Comparison of ENCODE assay signal across 8 mouse cellular contexts in genomic region chr19:60468254-60468762, GRCm38 (mm10). TPM values are rescaled to one million over a fixed set of nuclear protein-coding genes. Genes with fewer than 3 reads are reported as not detected.
DNase-seq lines count a peak whose midpoint lies in the region; ATAC-seq lines count a peak whose summit lies in the region.

TSS of gene Prlhr (minus strand) at chr19:60468304.

- H3K4me3 ChIP-seq in kidney, embryonic 16.5 days (ENCODE audit: low read length), result peak within 1 kb of the TSS; percentile 29
- peak within 1 kb of the TSS; percentile 11; the same call in 1 of the 2 replicates for H3K4me3 ChIP-seq in embryonic facial prominence, embryonic 11.5 days (ENCODE audit: low read depth, low read length)
- H3K4me3 ChIP-seq in hindbrain, embryonic 15.5 days, result peak within 1 kb of the TSS; percentile 38
- peak within 1 kb of the TSS; percentile 42 for H3K4me3 ChIP-seq in midbrain, embryonic 15.5 days

- ATAC-seq in kidney, embryonic 16.5 days (ENCODE audit: low FRiP score, low TSS enrichment), result no peak
- no peak for ATAC-seq in embryonic facial prominence, embryonic 11.5 days (replicated peaks; ENCODE audit: insufficient number of reproducible peaks, low FRiP score, low TSS enrichment, low read depth)
- peak; percentile 65 for ATAC-seq in hindbrain, embryonic 15.5 days (ENCODE audit: low FRiP score, low read depth)
- peak; percentile 43; the same call in 1 of the 2 replicates for ATAC-seq in midbrain, embryonic 15.5 days (replicated peaks)

- DNase-seq in kidney, postnatal 14 days, result no peak
- no peak for DNase-seq in embryonic facial prominence, embryonic 11.5 days (ENCODE audit: low spot score)
- DNase-seq in adrenal gland, postnatal 10 days, result no peak
- no peak for DNase-seq in ovary, postnatal 14 days (ENCODE audit: low spot score)
- DNase-seq in B cell, adult 2 months, result no peak

- no peak within 1 kb of the TSS for H3K27ac ChIP-seq in kidney, embryonic 16.5 days (ENCODE audit: low read length)
- no peak within 1 kb of the TSS for H3K27ac ChIP-seq in embryonic facial prominence, embryonic 11.5 days (replicated peaks; ENCODE audit: low read depth, low read length)
- H3K27ac ChIP-seq in hindbrain, embryonic 15.5 days (replicated peaks), result no peak within 1 kb of the TSS
- no peak within 1 kb of the TSS for H3K27ac ChIP-seq in midbrain, embryonic 15.5 days

- H3K27me3 ChIP-seq in kidney, embryonic 16.5 days (ENCODE audit: insufficient read depth, low read length), result peaks cover 36% of the 10 kb centered on the region
- H3K27me3 ChIP-seq in embryonic facial prominence, embryonic 11.5 days (ENCODE audit: control insufficient read depth, insufficient read depth, low read length), result peaks cover 29% of the 10 kb centered on the region
- H3K27me3 ChIP-seq in hindbrain, embryonic 15.5 days, result peaks cover 43% of the 10 kb centered on the region
- H3K27me3 ChIP-seq in midbrain, embryonic 15.5 days (replicated peaks), result peaks cover 39% of the 10 kb centered on the region

- no peaks in the 10 kb centered on the region for H3K9me3 ChIP-seq in kidney, embryonic 16.5 days (ENCODE audit: low read length)
- H3K9me3 ChIP-seq in embryonic facial prominence, embryonic 11.5 days (replicated peaks; ENCODE audit: control insufficient read depth, low read length), result no peaks in the 10 kb centered on the region
- H3K9me3 ChIP-seq in hindbrain, embryonic 15.5 days, result no peaks in the 10 kb centered on the region
- no peaks in the 10 kb centered on the region for H3K9me3 ChIP-seq in midbrain, embryonic 15.5 days

- peak within 1 kb of the TSS; percentile 46 for H3K4me2 ChIP-seq in kidney, embryonic 16.5 days (replicated peaks; ENCODE audit: low read depth, low read length)
- H3K4me2 ChIP-seq in embryonic facial prominence, embryonic 11.5 days (ENCODE audit: low read depth, low read length), result peak within 1 kb of the TSS; percentile 43
- H3K4me2 ChIP-seq in hindbrain, embryonic 15.5 days, result peak within 1 kb of the TSS; percentile 72
- H3K4me2 ChIP-seq in midbrain, embryonic 15.5 days, result peak within 1 kb of the TSS; percentile 68

- H3K36me3 ChIP-seq in kidney, embryonic 16.5 days (ENCODE audit: insufficient read depth, low read length), result no peaks in the 10 kb centered on the region
- H3K36me3 ChIP-seq in embryonic facial prominence, embryonic 11.5 days (replicated peaks; ENCODE audit: control insufficient read depth, insufficient read depth, low read depth, low read length), result no peaks in the 10 kb centered on the region
- no peaks in the 10 kb centered on the region for H3K36me3 ChIP-seq in hindbrain, embryonic 15.5 days
- no peaks in the 10 kb centered on the region for H3K36me3 ChIP-seq in midbrain, embryonic 15.5 days (replicated peaks)

- H3K9ac ChIP-seq in kidney, embryonic 16.5 days (replicated peaks; ENCODE audit: low read length), result no peak within 1 kb of the TSS
- H3K9ac ChIP-seq in embryonic facial prominence, embryonic 11.5 days (replicated peaks; ENCODE audit: low read length), result no peak within 1 kb of the TSS
- H3K9ac ChIP-seq in hindbrain, embryonic 15.5 days, result peak within 1 kb of the TSS; percentile 14
- H3K9ac ChIP-seq in midbrain, embryonic 15.5 days, result peak within 1 kb of the TSS; percentile 31

- 6% methylated on average over 17 of the region's 17 CpGs for WGBS in kidney, embryonic 16.5 days
- WGBS in embryonic facial prominence, embryonic 11.5 days, result 4% methylated on average over 17 of the region's 17 CpGs
- WGBS in hindbrain, embryonic 15.5 days, result 4% methylated on average over 17 of the region's 17 CpGs
- 2% methylated on average over 17 of the region's 17 CpGs for WGBS in midbrain, embryonic 15.5 days

- peaks cover 8% of the 10 kb centered on the region; the same call in 1 of the 2 replicates for H3K4me1 ChIP-seq in kidney, embryonic 16.5 days (ENCODE audit: insufficient read depth, low read length)
- H3K4me1 ChIP-seq in embryonic facial prominence, embryonic 11.5 days (ENCODE audit: control insufficient read depth, insufficient read depth, low read length), result no peaks in the 10 kb centered on the region; the same call in 1 of the 2 replicates
- peaks cover 42% of the 10 kb centered on the region for H3K4me1 ChIP-seq in hindbrain, embryonic 15.5 days (replicated peaks)
- H3K4me1 ChIP-seq in midbrain, embryonic 15.5 days, result peaks cover 34% of the 10 kb centered on the region

RNA-seq across cellular contexts. Expression of gene Prlhr, which starts in this region (rescaled TPM):
- polyA plus RNA-seq in kidney, embryonic 16.5 days (2015; fragmentation: Nextera tagmentation; extraction: Ambion mirVana), result not detected in 2 replicates
- polyA plus RNA-seq in embryonic facial prominence, embryonic 11.5 days (2014; fragmentation: Nextera tagmentation; extraction: Ambion mirVana), result not detected in 2 replicates
- polyA plus RNA-seq in hindbrain, embryonic 15.5 days (2015; fragmentation: Nextera tagmentation; extraction: Ambion mirVana), result 0.33 and 0.49 TPM in 2 replicates
- polyA plus RNA-seq in midbrain, embryonic 15.5 days (2015; fragmentation: Nextera tagmentation; extraction: Ambion mirVana), result 0.36 and 0.72 TPM in 2 replicates
- total RNA-seq in adrenal gland, postnatal 10 days (2021), result 1 to 10 TPM; 1.0 to 2.7 TPM

Comparison
In these comparisons a context has a peak if more than half of its experiments do, and no peak if none do; other contexts are left out.
1. Peak in ATAC-seq, H3K4me3 ChIP-seq, H3K9ac ChIP-seq and H3K4me2 ChIP-seq in hindbrain, embryonic 15.5 days; RNA of the gene not detected or under 1 TPM.
2. Peak in ATAC-seq, H3K4me3 ChIP-seq, H3K9ac ChIP-seq and H3K4me2 ChIP-seq in midbrain, embryonic 15.5 days; RNA of the gene not detected or under 1 TPM.